9 mouse cellular contexts compared by ENCODE assay signal in the genomic region with DNA sequence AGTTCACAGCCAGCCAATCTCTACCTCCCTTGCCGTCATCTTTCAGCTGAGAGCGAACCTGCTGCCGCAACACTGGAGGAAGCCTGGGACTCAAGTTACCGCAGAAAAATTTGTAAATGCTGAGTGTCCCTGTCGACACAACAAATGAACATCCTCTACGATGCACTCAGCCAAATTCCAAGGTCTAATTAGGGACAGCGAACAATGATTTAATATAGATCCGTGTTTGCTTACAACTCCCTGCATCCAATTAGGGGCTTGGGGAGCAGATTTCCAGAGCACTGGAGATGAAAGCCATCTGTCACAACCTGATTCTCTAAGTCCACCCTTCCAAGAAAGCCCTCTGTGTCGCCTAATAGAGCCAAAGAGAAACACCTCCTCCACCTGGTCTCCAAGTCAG. TPM values are rescaled to one million over a fixed set of nuclear protein-coding genes. Genes with fewer than 3 reads are reported as not detected.
DNase-seq lines count a peak whose midpoint lies in the region; ATAC-seq and TF ChIP-seq lines count a peak whose summit lies in the region.
"Had no signal": no experiment of that assay in that cellular context is flagged by ENCODE, and none has a peak within 500 bp of the region (broad histone marks: within the 10 kb centered on the region; RNA-seq: fewer than 3 reads in every experiment).

No protein-coding gene starts in this region.

- 48% methylated on average over 9 of the region's 9 CpGs for WGBS in heart, postnatal 0 days
- 49% methylated on average over 9 of the region's 9 CpGs for WGBS in heart, embryonic 11.5 days (ENCODE audit: insufficient replicate concordance)
- WGBS in embryonic facial prominence, embryonic 10.5 days = 24% methylated on average over 9 of the region's 9 CpGs
- 18% methylated on average over 9 of the region's 9 CpGs for WGBS in limb, embryonic 11.5 days

- no peak for TF ChIP-seq EP300 in heart, postnatal 0 days (IDR thresholded peaks at IDR 0.05; ENCODE audit: low read depth)

- no peak overlapping the region for H3K4me3 ChIP-seq in heart, postnatal 0 days (ENCODE audit: low read depth, low read length)
- no peak overlapping the region for H3K4me3 ChIP-seq in heart, embryonic 11.5 days (ENCODE audit: low read depth, low read length)
- H3K4me3 ChIP-seq in embryonic facial prominence, embryonic 10.5 days = no peak overlapping the region
- H3K4me3 ChIP-seq in limb, embryonic 11.5 days (ENCODE audit: low read depth, low read length) = no peak overlapping the region
- H3K4me3 ChIP-seq: erythroblast, embryonic 14.5 days had no signal

- H3K4me2 ChIP-seq in heart, postnatal 0 days (ENCODE audit: low read depth, low read length) = no peak overlapping the region
- no peak overlapping the region for H3K4me2 ChIP-seq in heart, embryonic 11.5 days
- H3K4me2 ChIP-seq in limb, embryonic 11.5 days (ENCODE audit: low read depth, severe bottlenecking) = 0 out of 2 replicates have a peak overlapping the region, but pooled peaks have one; percentile 13

- H3K4me1 ChIP-seq in heart, postnatal 0 days (ENCODE audit: control insufficient read depth, insufficient read depth) = peaks cover 17% of the 10 kb centered on the region
- peaks cover 15% of the 10 kb centered on the region for H3K4me1 ChIP-seq in heart, embryonic 11.5 days (ENCODE audit: control insufficient read depth, insufficient read depth, low read length)
- peaks cover 49% of the 10 kb centered on the region for H3K4me1 ChIP-seq in embryonic facial prominence, embryonic 10.5 days
- H3K4me1 ChIP-seq in limb, embryonic 11.5 days (ENCODE audit: control insufficient read depth, insufficient read depth, low read length) = peaks cover 5% of the 10 kb centered on the region; the same call in 1 of the 2 replicates

- no peaks in the 10 kb centered on the region for H3K27me3 ChIP-seq in heart, postnatal 0 days (ENCODE audit: control insufficient read depth, insufficient read depth, low read length)
- H3K27me3 ChIP-seq in heart, embryonic 11.5 days (ENCODE audit: control insufficient read depth, insufficient read depth, low read length) = no peaks in the 10 kb centered on the region
- peaks cover 8% of the 10 kb centered on the region; the same call in 1 of the 2 replicates for H3K27me3 ChIP-seq in embryonic facial prominence, embryonic 10.5 days (replicated peaks; ENCODE audit: low read depth, poor library complexity, severe bottlenecking)
- H3K27me3 ChIP-seq in limb, embryonic 11.5 days (ENCODE audit: control insufficient read depth, insufficient read depth, low read length) = no peaks in the 10 kb centered on the region

- no peak overlapping the region for H3K9ac ChIP-seq in heart, postnatal 0 days (replicated peaks; ENCODE audit: low read depth, low read length)
- no peak overlapping the region for H3K9ac ChIP-seq in heart, embryonic 11.5 days (ENCODE audit: low read depth, low read length)
- no peak overlapping the region for H3K9ac ChIP-seq in limb, embryonic 11.5 days (ENCODE audit: low read length)

- no peaks in the 10 kb centered on the region for H3K9me3 ChIP-seq in heart, postnatal 0 days (replicated peaks; ENCODE audit: control insufficient read depth, low read length)
- H3K9me3 ChIP-seq in heart, embryonic 11.5 days (replicated peaks; ENCODE audit: control insufficient read depth, low read length) = no peaks in the 10 kb centered on the region
- H3K9me3 ChIP-seq in embryonic facial prominence, embryonic 10.5 days = no peaks in the 10 kb centered on the region
- H3K9me3 ChIP-seq in limb, embryonic 11.5 days (ENCODE audit: control insufficient read depth, low read length) = no peaks in the 10 kb centered on the region

- H3K36me3 ChIP-seq in heart, postnatal 0 days (replicated peaks; ENCODE audit: control insufficient read depth, insufficient read depth, low read length) = no peaks in the 10 kb centered on the region
- no peaks in the 10 kb centered on the region for H3K36me3 ChIP-seq in heart, embryonic 11.5 days (ENCODE audit: control insufficient read depth, insufficient read depth, low read length)
- H3K36me3 ChIP-seq in embryonic facial prominence, embryonic 10.5 days (replicated peaks) = no peaks in the 10 kb centered on the region
- no peaks in the 10 kb centered on the region for H3K36me3 ChIP-seq in limb, embryonic 11.5 days (ENCODE audit: control insufficient read depth, insufficient read depth, low read length)

- TF ChIP-seq CTCF in heart, postnatal 0 days (IDR thresholded peaks at IDR 0.05; ENCODE audit: low read depth) = no peak

- 0 out of 2 replicates have a peak overlapping the region, but pooled peaks have one; percentile 3 for H3K27ac ChIP-seq in heart, postnatal 0 days (ENCODE audit: low read depth)
- no peak overlapping the region for H3K27ac ChIP-seq in heart, embryonic 11.5 days (ENCODE audit: low read depth, low read length)
- H3K27ac ChIP-seq in embryonic facial prominence, embryonic 10.5 days (replicated peaks) = 0 out of 2 replicates have a peak overlapping the region, but pooled peaks have one; percentile 19
- no peak overlapping the region for H3K27ac ChIP-seq in limb, embryonic 11.5 days (replicated peaks; ENCODE audit: low read depth, low read length)

- no peak for ATAC-seq in heart, postnatal 0 days (ENCODE audit: insufficient read depth, low read depth)
- ATAC-seq in heart, embryonic 11.5 days (replicated peaks; ENCODE audit: insufficient number of reproducible peaks, low FRiP score, low TSS enrichment) = no peak
- no peak for ATAC-seq in limb, embryonic 11.5 days (ENCODE audit: insufficient number of reproducible peaks, low FRiP score, low TSS enrichment, low read depth)

- no peak for DNase-seq in heart, postnatal 0 days (ENCODE audit: low spot score)
- peak; percentile 81 for DNase-seq in Muller cell, postnatal 12 days (ENCODE audit: inconsistent ontology term)
- DNase-seq in embryonic facial prominence, embryonic 10.5 days (ENCODE audit: low spot score) = peak; percentile 37
- peak; percentile 25 for DNase-seq in limb, embryonic 11.5 days (ENCODE audit: low spot score)
- DNase-seq in right cerebral cortex, postnatal 25 days = no peak
- DNase-seq in frontal cortex, postnatal 25 days (ENCODE audit: low spot score in 2 of 2) = no peak
- DNase-seq: kidney, postnatal 36 days had no signal

RNA-seq across cellular contexts. Expression of a gene that starts 31.2 kb away (rescaled TPM):
- total RNA-seq in heart, postnatal 0 days (2014; rRNA removed; ENCODE audit: low replicate concordance) = 35.0 and 38.1 TPM in 2 replicates
- polyA plus RNA-seq in heart, postnatal 0 days (2015; fragmentation: Nextera tagmentation; extraction: Ambion mirVana) = 8.2 and 8.9 TPM in 2 replicates
- polyA plus RNA-seq in heart, embryonic 11.5 days (2014; fragmentation: Nextera tagmentation; extraction: Ambion mirVana) = 7.7 and 8.2 TPM in 2 replicates
- polyA plus RNA-seq in embryonic facial prominence, embryonic 10.5 days (2016; fragmentation: Nextera tagmentation; extraction: Ambion mirVana) = 13.5 and 14.7 TPM in 2 replicates
- 10.3 and 11.9 TPM in 2 replicates for polyA plus RNA-seq in limb, embryonic 11.5 days (2014; fragmentation: Nextera tagmentation; extraction: Ambion mirVana)
- polyA plus RNA-seq: erythroblast, embryonic 14.5 days had no signal

Comparison
In these comparisons a context has a peak if more than half of its experiments do, and no peak if none do; other contexts are left out.
1. H3K27ac ChIP-seq: peak in heart, postnatal 0 days (single experiment) and embryonic facial prominence, embryonic 10.5 days (single experiment); none in heart, embryonic 11.5 days (single experiment) and limb, embryonic 11.5 days (single experiment).
2. DNase-seq: peak in Muller cell, postnatal 12 days (single experiment), embryonic facial prominence, embryonic 10.5 days (single experiment) and limb, embryonic 11.5 days (single experiment); none in heart, postnatal 0 days (single experiment), right cerebral cortex, postnatal 25 days (single experiment) and frontal cortex, postnatal 25 days (0 of 2).